Mouse (Mus musculus): ENCODE measurements around the gene Shld1. TPM values are rescaled to one million over a fixed set of nuclear protein-coding genes. Genes with fewer than 3 reads are reported as not detected.
A peak's percentile ranks its signal among the peaks of the same experiment; 100 is the strongest.

Gene Shld1
- total RNA-seq, 2 experiments from 2014 or later: 4.3 to 4.4 TPM

DNA sequence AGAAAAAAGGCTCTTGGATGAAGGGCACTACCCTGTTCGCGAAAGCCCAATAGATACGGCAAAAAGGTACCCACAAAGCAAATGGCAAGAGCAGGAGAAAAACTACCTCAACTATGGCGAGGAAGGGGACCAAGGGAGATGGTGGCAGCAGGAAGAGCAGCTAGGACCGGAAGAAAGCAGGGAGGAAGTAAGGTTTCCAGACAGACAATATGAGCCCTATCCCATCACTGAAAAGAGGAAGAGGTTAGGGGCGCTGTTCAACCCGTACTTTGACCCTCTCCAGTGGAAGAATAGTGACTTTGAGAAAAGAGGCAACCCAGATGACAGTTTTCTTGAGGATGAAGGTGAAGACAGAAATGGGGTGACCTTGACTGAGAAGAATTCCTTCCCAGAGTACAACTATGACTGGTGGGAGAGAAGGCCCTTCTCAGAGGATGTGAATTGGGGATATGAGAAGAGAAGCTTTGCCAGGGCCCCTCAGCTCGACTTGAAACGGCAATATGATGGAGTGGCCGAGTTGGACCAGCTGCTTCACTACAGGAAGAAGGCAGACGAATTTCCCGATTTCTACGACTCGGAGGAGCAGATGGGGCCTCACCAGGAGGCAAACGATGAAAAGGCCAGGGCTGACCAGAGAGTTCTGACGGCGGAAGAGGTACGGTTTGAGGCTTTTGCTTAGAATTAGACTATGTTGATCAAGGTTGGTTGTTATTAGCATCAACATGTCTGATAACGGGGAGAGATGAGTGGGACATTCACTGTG, 106.9 kb downstream of the Shld1 start:
- ATAC-seq (replicated peaks; ENCODE audit: poor library complexity): 0 out of 2 replicates have a peak, but pooled peaks have one; percentile 54

DNA sequence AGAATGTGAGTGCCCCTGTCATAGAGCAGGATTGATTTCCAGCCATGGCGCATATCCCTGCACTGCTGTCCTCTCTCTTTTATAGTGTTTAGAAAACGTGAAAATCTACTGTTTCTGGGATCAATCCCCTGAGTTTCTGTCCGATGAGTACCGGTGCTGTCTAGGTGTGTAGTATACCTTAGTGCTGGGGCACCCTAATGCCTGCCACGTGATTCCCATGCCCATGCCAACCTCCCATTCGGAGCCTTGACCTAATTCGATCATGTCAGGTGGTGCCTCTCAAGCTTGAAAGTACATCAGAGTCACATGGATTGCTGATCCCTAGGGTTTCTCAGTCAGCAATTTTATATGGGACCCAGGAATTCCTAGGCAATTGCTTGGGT, 107.5 kb downstream of the Shld1 start:
- ATAC-seq (replicated peaks; ENCODE audit: poor library complexity): no peak

Other genes with a start within 250 kb of the Shld1 start
- gene Gpcpd1, start 99.2 kb upstream of the Shld1 start, total RNA-seq (2015): 28.9 and 32.2 TPM in 2 replicates
- 17.9 and 23.1 TPM in 2 replicates for gene Gpcpd1, start 99.2 kb upstream of the Shld1 start, total RNA-seq (2017)
- gene Chgb, start 94.3 kb downstream of the Shld1 start, total RNA-seq (2015): not detected in 2 replicates
- not detected in 2 replicates for gene Chgb, start 94.3 kb downstream of the Shld1 start, total RNA-seq (2017)
- gene Trmt6, start 129.1 kb downstream of the Shld1 start, total RNA-seq (2015): 43.7 and 46.6 TPM in 2 replicates
- gene Trmt6, start 129.1 kb downstream of the Shld1 start, total RNA-seq (2017): 40.4 and 53.4 TPM in 2 replicates
- 15.0 and 16.3 TPM in 2 replicates for gene Mcm8, start 129.2 kb downstream of the Shld1 start, total RNA-seq (2015)
- 13.8 and 17.6 TPM in 2 replicates for gene Mcm8, start 129.2 kb downstream of the Shld1 start, total RNA-seq (2017)
- 45.2 and 47.4 TPM in 2 replicates for gene Crls1, start 159.7 kb downstream of the Shld1 start, total RNA-seq (2015)
- 45.0 and 48.6 TPM in 2 replicates for gene Crls1, start 159.7 kb downstream of the Shld1 start, total RNA-seq (2017)
- gene Lrrn4, start 194.0 kb downstream of the Shld1 start, total RNA-seq (2015): 0.07 and 0.37 TPM in 2 replicates
- 0.04 and 0.37 TPM in 2 replicates for gene Lrrn4, start 194.0 kb downstream of the Shld1 start, total RNA-seq (2017)

All from megakaryocyte progenitor cell, adult 5-6 weeks (primary cell).